Mouse (Mus musculus): ENCODE measurements at regions not wholly inside any gene's neighbourhood (a gene's known extent, or its start where the extent isn't known, plus 50 kb on each side); places are given as distances from the start of the nearest gene placed in this dataset.

DNA sequence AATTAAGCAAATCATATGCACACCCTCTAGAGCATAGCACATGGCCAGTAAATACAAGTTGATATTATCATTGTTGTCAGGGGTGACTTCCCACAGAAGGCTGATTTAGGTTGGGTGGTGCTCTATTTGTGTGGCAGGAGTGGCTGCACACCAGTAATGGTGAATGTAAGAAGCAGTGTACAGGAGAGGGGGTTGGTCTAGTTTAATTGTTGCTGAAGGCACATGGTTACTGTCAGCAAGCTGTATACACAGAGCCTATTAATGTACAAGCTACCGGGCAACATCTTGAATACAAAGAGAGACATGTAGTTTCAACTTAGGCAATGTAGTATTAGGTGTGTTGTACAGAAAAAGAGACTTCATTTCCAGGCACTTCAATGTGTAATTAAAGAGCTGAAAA lies 280.6 kb upstream of the Pkn2 start:
- no peak for DNase-seq (ENCODE audit: low spot score)

DNA sequence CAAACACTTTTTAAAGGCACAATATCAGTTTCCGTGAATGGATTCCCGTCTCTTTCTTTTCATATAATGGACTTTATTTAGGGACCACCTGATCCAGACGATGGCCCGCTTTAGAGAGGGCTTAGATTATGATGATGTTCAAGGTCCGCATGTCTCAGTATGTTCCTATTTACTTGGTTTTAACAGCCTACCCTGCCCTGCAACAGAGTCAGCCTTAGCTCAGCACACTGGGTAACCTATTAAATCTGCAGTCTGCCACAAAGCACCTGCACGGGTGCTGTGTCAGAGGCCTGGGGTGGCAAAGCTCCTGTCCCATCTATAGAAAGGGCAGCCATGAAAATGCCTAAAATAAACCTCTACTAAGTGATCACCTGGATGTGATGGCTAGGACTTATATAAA lies 280.2 kb upstream of the Pkn2 start:
- DNase-seq (ENCODE audit: low spot score) = no peak

DNA sequence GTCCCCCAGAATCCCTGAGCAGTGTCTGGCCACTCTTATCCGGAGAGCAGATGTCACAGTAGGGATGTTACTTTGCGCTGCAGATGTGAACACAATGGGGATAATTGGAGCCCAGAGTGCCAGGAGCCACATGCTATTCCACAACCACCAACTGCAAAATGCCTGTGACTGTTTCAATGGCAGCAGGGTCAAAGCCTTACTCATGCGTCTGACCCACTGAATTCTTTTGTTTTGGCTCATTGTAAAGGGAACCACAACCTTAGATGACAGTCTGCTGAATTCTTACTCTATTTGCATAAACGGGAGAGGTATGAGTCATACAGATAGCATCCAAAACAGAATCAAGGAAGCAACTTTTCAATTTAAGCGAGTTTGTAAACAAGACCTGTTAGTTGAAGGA lies 276.8 kb upstream of the Pkn2 start:
- DNase-seq (ENCODE audit: low spot score) = no peak

DNA sequence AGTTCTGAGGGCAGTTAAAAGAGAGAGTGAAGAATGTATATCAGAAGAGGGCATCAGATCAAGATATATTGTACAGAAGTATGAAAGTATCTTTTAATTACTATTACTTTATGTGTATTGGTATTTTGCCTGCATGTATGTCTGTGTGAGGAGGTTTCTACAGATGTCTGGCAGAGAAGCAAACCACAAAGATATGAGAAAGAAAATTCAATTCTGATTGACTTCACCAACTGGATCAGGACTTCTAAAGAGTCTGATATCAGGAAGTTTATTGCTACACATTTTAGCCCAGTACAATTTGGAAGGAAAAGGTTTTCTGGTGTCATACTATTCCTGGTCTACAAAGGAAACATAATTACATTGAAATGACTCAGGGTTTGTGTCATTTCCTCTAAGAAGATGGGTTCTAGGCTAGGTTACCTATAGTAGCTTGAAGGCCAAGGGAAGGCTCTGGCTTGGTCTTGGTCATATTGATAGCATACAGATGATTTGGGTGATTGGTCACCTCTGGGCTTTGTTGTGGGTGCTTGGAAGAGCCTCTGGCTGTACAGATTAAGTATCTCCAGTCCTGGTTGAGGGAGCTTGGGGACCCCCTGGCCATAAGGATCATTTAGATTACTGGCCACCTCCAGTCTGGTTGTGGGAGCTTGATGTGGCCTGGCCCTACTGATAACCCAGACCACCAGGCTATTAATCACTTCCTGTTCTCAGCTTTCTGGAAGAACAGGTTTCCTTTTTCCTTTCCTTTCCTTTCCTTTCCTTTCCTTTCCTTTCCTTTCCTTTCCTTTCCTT lies 275.1 kb upstream of the Pkn2 start:
- DNase-seq (ENCODE audit: low spot score) = no peak

DNA sequence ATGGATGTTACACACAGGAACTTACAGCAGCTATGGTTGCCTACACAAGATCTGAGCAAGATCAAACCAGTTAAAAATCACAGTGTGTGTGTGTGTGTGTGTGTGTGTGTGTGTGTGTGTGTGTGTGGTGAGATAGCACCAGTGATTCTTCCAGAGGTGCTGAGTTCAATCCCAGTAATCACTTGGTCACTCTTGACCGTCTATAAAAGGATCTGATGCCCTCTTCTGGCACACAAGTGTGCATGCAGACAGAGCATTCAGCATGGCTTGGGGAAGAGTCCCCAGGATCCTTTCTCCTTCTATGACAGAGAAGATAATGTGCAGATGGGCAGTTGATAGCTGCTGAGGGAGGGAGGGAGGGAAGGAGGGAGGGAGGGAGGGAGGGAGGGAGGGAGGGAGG lies 274.4 kb upstream of the Pkn2 start:
- no peak for DNase-seq (ENCODE audit: low spot score)

DNA sequence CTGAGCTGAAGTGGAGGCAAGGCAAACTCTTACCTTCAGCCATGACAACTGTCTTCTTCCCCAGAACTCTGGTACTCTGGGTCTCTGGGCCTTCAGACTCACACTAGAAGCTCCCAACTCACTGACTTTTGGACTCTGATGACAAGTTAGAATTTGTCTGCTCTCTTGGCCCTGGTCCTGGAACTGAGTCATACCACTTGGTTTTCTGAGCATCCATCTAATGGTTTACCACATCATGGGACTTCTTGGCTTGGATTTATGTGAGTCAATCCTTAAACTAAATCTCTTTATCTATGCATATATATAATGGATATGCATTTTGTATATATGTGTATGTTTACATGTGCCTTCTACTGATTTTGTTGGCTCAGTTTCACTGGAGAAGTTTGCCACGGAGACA lies 273.8 kb upstream of the Pkn2 start:
- no peak for DNase-seq (ENCODE audit: low spot score)

DNA sequence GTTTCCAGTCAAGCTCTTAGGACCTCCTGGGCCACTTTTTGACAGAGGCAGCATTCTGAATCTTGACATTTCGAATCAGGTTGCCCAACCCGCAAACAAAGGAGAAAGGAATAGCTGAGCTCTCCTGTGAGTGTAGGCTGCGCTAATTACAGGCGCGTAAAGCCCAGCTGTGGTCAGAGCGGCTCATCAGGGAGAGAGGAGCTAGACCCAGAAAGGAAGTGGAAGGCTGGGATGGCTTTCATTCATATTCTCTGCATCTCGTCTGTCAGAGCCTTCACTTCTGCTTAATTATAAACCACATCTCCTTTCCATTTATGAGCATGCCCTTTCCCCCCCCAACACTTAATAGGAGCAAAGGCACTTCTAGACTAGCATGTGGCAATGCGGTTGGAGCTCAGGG lies 265.7 kb upstream of the Pkn2 start:
- no peak for DNase-seq (ENCODE audit: low spot score)

DNA sequence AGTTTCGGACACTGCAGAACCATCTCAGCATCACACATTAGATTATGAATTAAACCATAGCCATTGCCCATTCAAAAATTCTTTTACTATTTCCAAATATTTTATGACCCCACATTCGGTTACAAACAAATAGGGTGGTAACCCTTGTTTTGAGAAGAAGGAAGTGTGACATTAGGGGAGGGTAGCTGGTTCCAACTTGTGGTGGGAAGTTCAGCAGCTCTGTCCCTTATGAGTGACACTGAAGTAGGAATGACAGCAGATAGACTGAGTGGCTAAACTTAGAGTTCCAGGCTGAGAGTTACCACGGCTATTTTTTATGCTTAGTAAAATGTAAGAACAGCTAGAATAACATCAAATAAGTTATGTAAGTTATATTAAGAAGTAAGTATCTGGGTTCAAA lies 257.1 kb upstream of the Pkn2 start:
- DNase-seq (ENCODE audit: low spot score) = no peak

DNA sequence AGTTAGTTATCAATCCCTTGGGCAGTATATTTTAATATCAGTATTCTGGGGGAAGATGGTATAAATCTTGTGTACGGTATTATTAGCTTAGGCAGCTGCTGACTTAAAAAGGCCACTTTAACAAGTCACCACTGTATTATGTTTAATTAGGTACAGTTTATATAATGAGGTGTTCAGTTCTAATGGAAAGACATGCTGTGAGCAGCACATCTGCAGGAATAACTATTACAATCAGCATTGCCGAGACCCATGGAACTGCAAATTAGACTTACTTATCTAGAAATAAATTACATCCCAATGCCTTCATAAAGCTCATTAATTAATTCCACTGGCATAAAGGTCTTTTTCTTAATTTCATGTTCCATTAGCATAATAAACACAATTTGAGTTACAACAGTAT lies 252.7 kb upstream of the Pkn2 start:
- DNase-seq (ENCODE audit: low spot score) = no peak

DNA sequence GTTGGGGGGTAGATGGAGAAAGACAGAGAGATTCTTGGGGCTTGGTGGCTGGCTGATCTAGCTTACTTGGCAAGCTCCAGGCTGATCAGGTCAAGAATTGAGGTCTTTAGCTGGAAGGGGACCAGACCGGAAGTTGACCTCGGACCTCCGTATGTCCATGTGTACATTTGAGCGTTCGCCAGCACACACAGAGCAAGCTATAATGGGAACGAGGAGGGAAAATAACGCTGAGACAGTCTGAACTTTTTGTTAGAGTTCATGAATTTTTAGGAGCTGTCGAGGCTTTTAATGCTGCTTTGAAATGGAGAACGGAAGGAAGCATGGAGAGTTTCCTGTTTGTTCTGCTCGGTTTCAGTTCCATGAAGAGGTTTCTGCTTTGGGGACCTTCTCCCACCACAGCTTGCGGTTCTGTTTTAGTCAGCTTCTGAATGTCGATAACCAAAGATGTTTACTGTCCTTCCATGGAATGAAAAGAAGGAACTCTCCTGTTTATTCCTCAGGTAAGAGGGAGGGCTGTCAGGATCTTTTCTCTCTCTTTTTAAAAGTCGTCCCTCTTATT lies 226.0 kb upstream of the Pkn2 start:
- DNase-seq (ENCODE audit: low spot score) = no peak

DNA sequence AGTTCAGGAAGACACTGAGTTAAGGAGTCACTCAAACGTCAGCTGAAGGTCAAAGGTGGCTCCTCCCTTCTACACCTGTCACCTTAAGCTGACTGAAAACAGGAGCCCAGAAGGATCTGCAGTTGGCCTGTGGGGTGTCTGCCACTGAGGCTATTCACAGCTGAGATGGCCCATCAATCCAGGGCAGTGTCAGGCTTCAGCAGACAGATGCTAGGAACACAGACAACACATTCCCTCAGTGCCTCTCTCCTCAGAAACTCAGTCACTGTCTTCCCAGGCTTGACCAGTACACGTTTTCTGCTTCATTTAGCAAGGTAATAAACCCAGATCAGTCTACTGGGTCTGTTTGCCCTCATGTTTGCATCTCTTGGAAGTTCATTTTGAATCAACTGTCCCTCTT lies 222.9 kb upstream of the Pkn2 start:
- DNase-seq (ENCODE audit: low spot score) = no peak

DNA sequence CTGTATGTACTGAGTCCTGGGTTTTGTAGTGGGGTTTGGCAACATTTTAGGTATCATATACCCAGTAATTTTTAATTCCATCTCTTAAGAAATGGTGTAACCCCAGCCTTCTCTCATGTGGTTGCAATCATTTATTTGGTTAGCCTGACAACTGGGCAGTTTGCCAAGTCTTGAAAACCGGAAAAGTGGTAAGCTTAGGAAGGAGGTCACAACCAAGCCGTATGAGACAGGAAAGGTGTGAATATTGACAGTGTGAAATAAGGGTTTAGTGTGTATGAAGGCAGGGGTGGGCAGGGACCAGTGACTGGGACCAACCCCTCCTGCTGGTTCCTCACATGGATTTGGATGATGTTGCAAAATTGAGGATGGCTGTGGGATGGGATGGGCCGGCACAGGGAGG lies 221.5 kb upstream of the Pkn2 start:
- peak; percentile 57 for DNase-seq (ENCODE audit: low spot score)

DNA sequence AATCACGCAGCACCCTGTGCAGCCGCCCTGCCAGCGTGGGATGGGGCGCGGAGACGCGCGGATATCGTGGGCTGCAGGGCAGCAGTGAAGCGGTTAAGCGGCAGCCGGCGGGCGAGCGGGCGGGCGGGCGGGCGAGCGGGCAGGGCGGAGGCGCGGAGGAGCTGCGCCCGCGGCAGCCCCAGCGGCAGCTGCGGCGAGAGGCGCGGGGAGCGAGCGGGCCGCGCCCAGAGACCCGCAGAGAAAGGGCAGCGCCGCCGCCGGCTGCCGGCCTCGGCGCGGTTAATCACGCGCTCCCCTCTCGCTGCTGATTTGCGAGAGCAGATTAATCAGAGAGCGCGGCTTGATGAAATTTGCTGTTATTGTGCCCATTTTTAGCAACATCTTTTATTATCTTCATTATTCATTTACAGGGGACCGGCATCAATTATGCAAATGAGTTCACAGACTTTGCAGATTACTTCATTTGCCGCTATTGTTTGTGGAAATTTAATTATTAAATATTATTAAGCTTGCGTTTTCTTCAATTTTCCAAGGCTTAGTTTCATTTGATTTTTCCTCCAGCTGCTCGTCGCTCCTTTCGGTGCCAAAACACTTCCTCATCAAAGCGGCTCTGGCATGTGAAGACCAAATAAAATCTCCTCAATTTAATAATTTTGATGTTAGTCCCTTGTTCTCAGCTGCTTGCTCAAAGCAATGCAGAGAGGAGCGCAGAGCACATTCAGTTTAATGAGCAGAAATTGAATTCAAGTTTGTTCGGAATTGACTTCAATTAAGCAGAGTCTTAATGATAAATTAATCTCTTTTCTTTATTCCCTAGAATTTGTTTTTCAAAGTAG lies 219.2 kb upstream of the Pkn2 start:
- DNase-seq (ENCODE audit: low spot score) = no peak

DNA sequence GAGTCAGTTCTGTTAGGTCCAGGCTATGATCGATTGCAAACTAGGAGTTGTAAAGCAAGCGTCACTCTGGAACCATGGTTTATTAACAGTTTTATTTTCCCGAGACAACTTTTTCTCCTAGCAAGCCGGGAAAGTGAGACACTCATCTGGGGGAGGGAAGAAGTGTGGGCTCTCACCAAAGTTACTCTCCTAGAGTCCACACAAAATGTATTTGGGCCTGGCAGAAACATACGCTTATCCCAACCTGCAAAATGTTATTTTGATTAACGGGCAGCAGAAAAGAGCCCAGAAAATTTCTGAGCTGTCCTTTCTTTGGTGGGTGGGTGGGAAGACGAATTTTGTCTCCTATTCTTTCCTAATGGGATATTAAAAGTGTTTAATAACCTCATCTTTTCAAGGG lies 218.4 kb upstream of the Pkn2 start:
- DNase-seq (ENCODE audit: low spot score) = no peak

DNA sequence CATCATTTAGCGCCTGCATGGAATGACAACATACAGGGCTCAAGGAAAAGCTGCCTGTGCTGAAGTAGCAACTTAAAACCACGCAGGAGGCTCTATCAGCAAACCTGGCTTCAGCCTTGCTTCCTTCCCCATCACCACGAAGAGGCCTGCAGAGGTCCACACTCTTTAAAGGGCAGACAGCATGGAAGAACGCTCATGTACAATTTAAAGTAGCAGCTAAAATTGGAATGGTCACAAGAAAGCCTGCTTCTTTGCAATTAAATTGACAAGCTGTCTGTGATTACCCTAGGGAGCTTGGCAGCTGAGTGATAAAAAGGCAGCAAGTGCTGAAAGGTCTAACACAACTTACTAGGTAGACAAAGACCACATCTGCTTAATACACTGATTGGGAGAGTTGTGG lies 210.4 kb upstream of the Pkn2 start:
- no peak for DNase-seq (ENCODE audit: low spot score)

DNA sequence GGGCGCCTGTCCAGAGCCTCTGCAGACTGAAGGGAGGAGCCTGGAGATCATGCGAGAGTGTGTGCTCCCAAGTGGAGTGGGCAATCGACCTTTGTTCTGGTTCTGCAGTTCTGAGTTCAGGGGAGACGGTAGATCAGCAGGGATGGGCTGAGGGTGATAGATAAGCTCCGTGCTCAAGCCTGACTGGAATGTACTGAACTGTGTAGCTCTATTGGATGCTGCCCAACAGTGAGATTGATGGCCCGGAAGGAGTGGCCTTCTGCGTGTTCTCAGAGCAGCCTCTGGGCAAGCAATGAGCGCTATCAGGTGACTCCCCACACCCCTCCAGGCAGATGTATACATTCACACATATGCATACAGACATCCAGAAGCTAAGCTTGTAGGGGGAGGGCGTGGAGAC lies 209.1 kb upstream of the Pkn2 start:
- DNase-seq (ENCODE audit: low spot score) = peak; percentile 14

DNA sequence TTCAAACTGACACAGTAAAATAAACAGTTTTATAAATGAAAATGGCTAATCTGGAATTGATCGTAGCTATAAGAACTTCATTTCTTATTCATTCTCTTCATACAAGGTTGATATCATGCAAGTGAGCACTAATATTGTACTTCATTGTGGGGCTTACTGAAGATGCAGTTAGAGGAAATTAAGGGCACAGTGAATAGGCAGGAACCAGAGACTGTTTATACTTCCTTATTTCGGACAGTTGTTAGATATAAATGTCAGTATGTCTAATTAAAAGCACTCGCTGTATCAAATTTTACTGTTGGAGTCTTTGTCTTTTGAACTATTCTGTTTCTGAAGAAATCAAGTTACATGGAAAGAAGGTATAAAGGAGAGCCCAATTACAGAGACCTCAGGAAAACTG lies 208.5 kb upstream of the Pkn2 start:
- DNase-seq (ENCODE audit: low spot score) = no peak

DNA sequence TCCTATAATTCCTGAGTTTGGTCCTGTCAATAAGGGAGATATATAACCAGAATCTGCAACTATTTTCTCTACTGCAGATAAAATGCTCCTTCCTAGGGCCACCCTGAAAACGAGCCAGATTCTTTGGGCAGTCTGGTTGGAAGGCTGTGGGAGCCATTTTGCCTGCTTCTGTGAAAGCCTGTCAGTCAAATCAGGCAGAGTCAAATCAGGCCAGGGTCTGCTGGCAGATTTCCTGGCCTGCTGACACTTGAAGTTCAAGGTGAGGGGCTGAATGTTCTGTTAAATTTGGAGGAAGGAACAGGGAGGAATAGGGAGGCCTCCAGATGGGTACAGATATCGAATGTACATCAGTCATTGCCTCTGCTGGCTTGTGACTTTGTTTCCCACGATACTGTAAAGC lies 206.0 kb upstream of the Pkn2 start:
- DNase-seq (ENCODE audit: low spot score) = no peak

DNA sequence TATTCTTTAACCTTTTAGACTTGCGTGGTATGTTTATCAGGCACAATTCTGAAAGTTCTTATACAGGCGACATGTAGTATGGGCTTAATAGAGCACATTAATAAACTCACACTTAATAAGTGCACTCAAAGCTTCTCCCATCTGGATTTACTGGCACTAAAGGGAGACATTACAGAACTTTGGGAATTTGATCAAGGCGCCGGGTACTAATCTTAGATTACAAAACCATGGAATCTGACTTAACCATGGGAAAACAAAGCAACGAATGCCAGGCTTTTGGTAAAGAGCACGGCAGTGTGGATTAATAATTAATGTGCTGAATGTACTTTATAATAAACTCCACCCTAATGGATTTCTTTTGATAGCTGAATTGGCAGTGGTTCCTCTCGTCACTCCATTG lies 196.5 kb upstream of the Pkn2 start:
- DNase-seq (ENCODE audit: low spot score) = no peak

DNA sequence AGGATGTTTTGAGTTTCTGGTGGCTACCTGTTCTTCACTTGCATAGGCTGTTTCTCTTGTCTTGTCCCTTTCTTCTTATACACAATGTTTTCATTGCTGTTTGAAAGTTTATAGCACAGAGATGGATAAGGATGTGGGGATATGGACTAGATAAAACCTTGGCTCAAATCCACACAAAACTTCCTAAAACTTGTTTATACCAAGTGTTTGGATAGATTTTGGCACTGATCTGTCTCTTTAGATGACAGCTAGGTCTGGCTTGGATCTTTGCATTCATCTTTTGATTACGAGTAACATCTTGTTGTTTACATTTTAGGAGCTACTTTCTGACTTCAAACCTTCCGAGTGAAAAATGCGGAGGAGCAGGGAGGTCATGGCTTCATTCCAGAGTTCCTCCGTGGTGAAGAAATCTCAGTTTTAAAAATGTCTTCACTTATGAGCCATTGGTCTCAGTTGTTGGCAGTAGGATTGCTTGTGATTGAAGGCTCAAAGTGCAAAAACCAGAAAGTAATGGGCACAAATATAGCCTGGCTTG lies 190.1 kb upstream of the Pkn2 start:
- no peak for DNase-seq (ENCODE audit: low spot score)

DNA sequence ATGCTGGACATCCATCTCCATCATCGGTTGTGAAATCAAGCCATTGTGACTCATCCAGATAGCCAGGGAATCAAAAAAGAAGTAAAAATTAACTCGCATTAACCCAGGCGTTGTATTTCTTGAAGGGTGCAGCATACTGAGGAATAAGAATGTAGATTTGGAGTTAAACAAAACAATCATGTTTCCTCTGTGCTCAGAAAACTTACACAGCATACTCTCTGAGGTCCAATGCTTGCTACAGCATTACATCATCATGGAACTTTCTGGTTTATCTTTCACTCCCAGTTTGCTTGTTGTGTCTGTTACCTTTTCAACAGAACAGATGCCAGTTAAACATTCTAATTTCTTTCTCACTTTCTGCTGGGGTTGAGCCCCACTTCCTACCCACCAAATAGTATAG lies 173.1 kb upstream of the Pkn2 start:
- no peak for DNase-seq (ENCODE audit: low spot score)

DNA sequence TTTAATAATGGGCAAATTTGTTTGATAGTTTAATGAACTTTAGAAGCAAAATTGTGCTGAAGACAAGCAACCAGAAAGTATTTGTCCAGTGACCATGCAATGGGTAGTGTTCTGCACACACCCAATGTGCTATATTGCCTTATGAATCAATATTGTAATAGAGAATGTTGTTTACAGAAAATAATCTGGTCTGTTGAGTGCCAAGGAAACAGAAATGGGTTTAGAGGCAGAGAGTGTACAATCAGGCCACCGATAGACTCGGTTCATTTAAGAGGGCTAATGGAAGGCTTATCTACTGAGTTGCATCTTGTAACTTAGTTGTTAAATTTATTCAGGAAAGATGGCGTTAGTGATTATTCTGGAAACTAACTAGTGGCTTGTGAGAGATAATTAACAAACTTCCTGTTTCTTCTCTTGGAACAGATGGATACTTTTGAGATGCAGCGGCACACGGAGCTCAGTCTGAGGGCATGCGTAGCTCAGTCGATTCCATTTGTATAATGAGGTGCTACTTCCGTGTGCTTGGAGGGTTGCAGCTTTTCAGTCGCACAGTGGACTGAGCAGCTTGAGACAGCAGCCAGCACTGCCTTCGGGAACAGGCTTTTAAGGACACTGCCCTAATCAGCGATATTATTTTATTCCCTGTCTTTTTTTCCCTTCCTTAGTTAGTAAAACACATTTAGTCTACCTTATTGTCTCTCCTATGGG lies 171.6 kb upstream of the Pkn2 start:
- no peak for DNase-seq (ENCODE audit: low spot score)

DNA sequence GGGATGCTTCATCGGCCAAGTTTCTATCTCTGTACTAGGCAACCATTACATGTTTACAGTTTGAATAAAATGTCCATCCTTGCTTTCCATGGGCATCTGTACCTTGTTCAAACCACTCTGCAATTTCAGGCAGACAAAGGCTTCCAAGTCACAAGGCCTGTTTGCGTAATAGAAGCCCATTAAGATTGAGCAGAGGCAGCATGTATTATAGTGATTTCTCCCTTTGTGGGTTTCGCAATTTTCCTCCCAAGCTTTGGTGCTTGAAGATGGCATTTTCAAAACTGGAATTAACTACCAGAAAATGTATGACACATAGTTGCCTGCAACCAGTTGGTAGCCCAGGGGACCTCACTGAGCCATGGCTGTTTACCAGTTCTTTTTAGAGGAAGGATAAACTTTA lies 158.9 kb upstream of the Pkn2 start:
- no peak for DNase-seq (ENCODE audit: low spot score)
